Mouse (Mus musculus) urinary bladder, postnatal 10 days (tissue): ENCODE measurements around the gene Tsku.

Experiments used
- DNase-seq: peaks from one replicate; pipeline ENCODE4 v3.0.0; 2022; ENCODE audit warnings: low spot score

Gene Tsku

DNA sequence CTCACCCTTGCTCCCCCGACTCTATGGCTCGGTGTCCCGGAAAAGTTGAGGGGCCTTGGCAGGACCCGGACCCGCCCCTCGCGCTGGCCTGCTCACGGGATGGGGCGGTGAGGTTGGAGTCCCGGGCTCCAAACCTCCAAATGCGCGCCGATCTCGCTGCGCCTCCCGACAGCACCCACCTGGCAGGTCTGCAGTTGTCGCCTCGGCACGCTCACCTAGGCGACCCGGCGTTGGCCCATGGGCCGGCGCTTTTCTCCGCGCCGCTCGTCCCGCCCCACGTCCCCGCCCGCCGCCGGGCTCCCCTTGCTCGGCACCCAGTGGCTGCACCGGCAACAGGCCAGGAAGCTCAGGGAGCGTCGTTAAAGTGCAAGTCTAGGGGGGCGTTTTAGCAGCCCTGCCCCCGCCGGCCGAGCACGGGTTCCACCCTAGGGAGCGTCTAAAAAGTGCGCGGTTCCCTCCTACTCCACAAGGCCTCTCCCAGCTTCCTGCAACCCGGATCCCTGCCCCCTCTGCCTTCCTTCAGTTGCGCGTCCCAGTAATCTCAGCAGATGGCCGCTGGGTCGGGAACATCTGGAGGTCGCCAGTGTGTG is at the start of gene Tsku:
Tsku (minus strand) TSS at position 266 of the 590 bp plus-strand sequence.
- peak; percentile 71 for DNase-seq

DNA sequence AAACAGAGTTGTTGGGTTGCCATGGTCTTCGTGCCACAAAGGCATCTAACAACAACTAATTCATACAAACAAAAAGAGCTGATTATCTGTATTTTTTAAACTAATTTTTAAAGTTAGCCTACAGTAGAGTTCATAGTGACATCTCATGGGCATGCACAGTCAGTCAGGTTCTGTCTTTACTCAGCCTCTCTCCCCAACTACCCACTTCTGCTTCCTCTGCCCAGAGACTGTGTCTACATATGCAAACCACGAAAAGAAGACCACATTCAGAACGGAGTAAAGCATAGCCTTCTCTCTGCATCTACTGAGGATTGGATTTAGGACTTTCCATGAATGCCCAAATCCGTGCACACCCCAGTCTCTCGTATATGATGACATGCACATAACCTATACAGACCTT is 46.5 kb upstream of the Tsku start:
- no peak for DNase-seq

DNA sequence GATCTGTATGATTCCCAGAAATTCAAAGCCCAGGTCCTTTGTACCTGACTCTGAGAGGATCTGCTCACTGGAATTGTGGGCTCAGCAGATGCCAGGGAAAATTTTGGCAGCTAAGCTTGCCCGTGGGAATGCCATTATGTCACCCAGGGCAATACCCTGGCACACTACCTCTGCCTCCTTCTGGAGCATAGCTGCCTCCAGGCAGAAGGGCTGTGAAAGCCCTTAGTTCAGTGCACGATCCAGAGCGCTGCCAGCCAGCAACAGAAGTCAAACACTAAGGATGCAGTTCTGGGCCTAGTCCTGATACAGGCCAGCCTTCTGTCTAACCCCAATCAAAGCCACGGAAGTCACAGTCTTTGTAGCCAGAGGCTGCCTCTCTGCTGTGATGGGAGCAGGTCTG is 42.9 kb upstream of the Tsku start:
- DNase-seq, result no peak

DNA sequence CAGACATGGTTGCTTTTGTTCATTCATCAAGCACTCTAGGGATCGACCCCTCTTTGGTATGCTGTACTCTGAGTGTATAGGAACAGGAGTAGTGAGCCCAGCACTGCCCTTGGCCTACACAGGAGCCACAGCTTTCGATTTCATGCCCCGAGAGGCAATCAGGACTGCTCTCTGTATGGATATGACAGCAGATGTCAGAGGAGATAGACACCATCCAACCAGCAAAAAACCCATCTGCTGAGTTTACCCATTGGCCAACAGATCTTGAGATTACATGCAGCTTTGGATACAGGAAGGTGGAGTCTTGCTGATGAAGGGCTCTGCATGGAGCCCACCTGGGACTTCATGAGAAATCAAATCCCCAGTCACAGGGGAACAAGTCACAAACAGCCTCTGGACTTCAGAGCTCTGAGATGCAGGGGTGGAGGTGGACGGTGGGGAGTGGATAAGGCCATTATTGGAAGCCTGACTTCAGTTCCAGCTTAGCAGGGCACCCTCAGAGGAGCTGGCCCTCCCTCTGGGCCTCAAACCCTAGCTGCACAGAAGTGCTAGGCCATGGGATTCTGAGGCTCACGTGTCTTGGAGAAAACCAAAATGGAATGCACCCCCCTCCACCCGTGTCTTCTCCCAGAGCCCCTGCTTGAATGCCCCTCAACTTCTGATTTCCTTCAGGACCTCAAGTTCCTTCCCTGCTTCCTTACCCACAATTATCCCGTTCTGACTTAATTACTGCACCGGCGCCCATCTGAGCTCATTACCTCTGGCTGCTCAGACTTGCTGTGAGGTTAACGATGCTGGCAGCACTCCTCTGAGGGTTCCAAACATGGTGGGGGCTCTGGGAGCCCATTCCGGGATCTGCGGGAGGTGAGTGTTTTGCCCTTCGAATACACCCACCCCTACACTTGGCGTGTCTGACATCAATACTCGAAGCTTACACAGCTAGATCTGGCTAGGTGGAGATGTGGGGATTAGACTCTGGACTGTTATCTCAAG is 41.8 kb upstream of the Tsku start:
- no peak for DNase-seq

DNA sequence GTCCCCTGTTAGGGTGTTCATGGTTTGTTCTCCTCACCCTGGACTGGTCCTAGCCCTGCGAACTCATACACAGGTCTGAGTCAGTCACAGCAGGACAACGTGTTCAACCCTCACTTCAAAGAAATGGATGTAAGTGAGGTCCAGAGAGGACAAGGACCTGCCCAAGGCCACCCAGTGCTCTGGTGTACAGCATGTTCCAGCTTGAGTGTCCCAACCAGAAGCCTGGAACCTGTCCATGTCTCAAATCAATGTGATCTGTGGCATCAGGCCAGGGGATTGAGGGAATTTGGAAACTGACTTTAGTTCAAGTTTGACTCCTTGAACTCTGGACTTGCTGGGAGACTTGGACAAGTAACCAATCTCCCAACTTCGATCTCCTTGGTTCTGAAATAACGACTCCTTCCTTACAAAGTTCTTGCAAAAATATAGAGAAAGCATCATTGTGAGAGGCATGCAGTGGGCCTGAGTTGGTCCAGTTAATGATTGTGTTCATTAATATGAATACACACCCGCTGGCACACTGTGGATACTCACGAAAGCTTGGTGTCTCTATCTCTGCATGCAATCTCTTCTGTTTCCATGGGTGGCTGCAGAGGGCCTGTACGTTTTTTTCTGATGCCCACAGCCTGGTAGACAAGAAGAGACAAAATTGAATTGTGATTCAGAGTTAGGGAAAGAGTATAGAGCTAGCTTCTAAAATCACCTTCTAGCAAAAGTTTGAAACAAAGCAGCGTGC is 31.5 kb upstream of the Tsku start:
- no peak for DNase-seq

DNA sequence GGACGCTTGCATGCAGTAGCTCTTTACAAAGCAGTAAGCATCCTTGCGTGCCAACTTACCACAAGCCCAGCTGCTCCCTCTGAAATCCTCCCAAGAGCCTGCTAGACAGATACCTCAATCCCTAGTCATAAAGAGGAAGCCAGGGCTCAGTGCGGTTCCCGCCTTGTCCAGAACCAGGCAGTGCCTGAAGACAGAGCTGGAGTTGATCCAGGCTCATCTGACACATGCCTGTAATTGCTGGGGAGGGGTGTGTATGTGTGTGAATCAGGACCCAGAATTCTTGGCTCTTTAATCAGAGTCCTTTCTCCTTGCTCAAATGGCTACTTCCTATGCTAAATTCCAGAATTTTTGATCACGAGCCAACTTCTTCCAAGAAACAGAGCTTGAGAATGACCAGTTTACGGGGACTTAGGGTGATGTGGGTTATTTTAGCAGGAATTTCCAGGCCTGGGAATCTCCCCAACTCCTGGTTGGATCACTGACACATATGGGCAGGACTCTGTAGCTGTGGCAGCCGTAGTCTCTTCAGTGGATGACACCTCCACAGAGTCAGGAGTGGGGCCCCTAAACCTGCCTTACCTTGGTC is 30.3 kb upstream of the Tsku start:
- DNase-seq, result no peak

DNA sequence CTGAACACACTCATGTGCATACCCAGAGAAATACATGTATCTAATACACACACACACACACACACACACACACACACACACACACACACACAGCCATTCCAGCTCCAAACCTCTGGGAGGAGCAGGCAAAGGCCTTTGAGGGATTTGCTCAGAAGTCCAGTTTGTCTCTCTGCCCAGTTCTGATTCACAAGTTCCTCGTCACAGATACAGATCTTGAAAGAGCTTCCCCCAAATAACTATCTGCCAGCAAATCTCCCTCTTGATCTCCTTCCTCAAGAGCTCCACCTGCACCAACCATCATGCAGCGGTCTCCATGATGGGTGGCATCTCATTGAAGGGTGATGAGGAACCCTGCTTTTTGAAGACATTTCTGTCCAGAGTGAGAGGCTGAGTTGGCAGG is 29.4 kb upstream of the Tsku start:
- DNase-seq, result no peak

DNA sequence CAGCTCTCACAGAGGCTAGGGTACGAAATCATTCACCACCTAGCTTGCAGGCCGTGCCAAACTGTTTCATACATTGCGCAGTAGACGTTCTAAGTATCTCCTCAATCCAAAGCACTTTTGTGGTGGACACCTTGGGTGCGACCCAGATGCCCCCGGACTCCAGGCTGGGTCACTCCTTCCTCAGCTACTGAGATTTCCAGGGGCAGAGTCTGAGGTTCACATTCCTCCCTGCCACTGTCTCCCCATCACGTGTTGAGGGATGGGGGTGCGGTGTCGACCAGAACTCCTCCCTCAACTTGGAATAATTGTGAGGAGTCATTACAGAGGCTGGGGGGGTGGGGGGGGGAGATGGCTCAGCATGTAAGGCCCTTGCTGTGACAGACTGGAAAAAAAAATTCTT is 28.5 kb upstream of the Tsku start:
- DNase-seq, result no peak

DNA sequence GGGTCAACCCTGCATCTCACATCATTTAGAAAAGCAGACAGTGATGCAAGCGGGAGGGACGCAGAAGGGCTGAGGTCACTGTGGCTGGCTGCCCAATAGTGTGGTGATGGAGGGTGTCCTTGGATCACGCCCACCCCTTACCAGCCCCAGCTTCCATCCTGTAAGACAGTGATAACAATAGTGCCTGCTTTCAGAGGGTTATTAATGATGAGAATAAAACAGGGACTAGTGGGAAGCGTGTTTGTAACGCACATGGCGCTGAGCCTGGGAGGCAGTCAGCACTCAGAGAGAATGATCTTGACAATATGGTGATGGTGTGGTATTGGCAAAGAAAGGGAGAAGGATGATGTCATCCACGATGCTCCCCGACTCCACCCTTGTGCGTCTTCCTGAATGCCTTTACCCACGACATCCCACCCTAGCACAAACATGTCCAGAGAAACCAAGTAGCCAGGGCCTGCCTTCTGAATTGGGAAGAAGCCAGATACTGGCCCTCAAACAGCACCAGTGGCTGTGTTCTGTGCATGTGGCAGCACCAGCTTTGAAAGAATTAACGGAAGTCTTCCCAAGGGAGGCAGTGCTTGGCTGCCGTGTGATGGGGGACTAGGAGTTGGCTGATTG is 27.9 kb upstream of the Tsku start:
- DNase-seq, result no peak

DNA sequence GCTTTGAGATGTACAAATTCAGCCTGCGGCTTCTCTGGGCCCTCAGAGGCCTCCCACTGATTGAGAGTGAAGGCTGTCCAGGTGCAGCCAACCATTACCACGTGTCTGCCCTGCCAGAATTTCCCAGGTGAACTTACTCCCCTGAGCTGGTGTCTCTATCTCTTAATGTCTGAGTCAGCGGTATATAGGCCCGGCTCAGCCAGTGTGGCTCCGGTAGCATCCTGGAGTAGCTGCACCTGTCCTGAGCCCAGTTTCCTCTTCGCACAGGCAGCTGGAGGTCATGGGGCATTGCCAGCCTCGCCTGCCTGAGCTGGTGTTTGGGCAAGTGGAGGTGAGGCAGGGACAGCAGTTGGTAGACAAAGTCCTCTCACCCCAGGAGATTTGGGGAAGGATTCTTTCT is 26.1 kb upstream of the Tsku start:
- DNase-seq, result no peak

DNA sequence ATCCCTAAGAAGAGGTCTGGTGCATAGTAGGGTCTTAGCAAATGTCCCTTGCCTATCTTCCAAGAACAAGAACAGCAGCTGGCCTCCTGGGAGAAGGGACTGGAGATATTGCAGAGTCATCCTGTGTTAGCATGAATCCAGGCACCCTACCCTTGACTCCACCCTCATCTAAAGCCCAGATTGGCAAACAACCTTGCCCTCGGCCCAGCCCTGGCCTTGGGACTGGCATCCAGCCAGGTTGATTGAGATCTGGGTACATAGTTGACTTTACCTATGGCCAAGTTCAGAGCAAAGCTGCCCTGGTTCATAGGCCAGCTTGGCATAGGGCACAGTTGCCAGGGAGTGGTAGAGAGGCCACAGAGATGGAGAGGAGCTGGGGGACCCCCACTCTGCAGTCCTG is 24.0 kb upstream of the Tsku start:
- DNase-seq, result no peak

DNA sequence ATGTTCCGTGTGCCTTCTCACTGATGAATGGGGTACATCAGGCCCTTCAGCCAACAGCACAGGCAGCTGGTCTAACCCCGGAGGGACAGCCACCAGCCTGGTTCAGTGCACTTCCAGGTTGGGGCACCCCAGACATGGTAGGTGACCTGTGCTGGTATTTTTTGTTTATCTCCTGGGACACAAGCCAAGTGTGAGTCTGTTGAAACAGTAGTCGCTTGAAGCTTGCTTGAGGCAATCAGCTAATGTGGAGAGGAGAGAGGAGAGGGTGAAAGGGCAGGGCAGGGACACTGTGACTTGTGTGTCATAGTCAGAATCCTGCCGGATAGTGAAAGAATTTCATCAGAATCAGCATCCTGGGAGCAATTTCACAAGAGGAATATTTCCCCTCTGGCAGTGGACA is 22.2 kb upstream of the Tsku start:
- no peak for DNase-seq

DNA sequence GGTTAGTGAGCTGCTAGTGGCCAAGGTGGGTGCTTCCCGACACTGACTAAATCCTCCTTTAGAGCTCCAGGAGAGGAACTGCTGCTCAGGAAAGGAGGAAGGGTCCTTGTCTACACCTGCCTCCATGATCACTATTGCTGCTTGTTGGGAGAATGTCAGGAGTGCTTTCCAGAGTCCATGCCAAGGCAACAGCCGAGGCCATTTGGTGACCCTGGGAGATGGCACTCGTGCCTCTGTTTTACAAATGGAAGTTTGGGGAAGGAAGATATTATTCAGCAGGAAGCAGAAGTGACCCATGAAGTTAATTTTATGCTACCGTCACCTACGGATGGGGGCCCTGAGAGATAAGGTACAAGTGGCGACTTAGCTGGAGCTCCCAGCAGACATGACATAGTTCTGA is 21.7 kb upstream of the Tsku start:
- no peak for DNase-seq

DNA sequence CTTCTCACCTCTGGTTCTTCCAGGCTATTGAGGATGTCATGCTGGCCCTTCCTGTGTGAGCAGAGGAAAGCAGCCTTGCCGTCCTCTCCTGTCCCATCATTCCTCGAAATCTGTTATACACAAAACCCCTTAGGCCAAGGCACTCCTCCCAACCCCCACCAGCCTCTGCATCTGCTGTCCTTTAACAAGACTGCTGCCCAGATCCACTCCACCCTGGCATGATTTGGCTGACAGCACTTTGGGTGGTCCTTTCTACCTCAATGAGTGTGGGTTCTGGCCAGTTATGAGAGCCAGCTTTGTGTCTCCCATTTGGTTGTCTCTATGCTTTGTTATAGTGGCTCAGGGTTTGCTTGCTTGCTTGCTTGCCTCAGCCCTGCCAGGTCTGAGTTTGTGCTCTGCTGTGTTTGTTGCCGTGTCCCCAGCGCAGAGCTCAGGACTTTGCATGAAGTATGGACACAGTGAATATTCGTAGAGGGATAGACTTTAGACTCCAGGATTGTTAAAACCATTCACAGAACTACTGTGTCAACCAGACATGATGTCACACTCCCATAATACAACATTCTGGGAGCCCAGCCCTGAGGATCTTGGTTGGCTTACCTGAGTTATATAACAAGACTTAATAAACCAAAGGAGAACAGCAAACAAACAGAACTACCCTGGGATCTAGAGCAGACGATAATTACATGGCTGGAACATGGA is 19.2 kb upstream of the Tsku start:
- no peak for DNase-seq

DNA sequence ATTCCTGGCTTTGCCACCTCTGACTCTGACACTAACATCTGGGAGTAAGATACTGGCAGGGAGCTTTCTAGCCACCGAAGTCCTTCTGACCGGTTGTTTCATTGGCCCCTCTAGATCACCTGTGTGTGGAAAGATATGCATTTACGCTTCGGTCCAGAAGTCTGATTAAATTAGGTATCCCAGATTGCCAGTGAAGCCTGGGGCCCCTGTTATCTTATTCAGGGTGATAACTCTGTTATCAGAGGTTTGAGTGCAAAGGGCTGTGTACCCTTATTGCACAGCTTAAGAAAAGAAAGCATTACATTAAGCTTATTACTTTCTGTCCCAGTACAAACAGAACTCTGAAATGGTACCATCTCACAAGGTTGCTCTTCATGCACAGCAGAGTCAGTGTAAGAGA is 18.1 kb upstream of the Tsku start:
- DNase-seq, result no peak

DNA sequence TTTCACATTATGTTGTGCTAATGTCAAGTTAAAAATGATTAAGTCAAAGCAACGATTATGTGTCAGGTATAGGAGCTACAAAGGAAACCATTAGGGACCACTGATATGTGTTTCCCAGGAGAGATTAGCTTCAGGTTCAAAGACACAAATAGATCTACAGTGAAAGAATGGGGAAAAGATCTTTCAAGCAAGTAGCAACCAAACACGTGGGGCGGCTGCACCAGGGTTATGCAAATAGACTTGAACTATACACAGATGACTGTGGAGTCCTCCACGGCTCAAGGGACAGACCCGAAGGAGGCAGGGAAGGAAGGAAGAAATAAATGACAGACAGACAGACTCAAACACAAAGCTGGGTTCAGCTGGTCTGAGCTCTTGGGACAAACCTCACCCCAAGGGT is 16.1 kb upstream of the Tsku start:
- no peak for DNase-seq

DNA sequence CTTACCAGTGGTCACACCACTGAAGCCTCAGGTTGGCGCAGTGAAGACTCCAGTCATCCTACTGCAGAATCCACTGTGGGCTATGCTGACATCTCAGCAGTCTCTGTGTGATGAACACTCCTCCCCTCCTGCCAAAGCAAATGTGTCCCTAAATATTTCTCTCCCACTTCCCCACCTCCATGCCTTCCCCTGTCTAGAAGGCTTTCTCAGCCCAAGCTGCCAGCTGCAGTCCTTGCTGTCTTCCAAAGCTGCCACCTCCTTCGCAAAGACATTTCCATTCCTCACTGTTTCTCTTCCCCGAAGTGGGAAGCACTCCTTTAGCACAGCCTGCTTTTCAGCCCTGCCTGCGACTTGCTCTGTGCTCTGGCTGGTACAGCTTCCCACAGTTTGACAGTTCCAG is 10.0 kb upstream of the Tsku start:
- no peak for DNase-seq

DNA sequence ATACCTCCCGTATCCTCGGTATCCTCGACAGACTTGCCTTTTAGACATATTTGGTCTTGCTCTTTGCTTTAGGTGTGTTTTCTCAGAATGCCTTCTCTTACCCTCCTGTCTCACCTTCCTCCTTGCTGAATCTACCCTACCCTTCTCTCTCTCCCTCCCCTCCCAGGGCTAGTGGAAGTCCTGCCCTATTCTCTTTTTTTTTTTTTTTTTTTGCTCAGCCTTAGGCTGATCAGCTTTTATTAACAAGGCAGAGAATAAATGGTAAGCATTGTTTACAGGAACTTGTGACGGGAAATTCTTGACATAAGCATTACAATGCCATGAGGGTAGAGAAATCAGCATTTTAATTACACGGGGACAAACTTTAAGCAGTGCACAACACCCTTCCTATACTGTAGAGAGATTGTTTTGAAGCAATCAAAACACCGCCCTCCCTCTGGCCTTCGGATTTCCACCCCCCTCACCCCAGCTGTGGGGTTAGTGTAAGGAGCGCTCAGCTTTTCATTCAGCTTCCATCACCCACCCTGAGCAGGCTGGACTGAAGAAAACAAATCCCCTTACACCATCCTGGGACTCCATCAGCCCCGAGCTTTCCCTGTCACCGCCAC is 8.7 kb upstream of the Tsku start:
- DNase-seq, result no peak

DNA sequence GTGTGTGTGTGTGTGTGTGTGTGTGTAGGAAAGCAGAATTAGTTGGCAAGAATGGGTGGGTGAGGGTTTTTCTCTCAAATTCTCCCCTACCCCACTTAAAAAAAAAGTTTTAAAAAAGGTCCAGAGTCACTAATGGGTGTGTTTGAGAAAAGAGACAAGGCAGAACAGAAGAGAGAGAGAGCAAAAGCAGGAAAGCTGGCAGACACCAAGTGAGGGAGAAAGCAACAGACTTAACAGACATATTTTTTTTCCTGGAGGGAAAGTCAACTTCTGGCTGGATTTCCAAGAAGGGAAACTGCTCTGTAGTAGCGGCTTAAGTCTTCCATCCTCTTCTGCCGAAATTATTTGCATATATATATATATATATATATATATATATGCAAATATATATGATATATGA is 534 bp upstream of the Tsku start:
- no peak for DNase-seq

DNA sequence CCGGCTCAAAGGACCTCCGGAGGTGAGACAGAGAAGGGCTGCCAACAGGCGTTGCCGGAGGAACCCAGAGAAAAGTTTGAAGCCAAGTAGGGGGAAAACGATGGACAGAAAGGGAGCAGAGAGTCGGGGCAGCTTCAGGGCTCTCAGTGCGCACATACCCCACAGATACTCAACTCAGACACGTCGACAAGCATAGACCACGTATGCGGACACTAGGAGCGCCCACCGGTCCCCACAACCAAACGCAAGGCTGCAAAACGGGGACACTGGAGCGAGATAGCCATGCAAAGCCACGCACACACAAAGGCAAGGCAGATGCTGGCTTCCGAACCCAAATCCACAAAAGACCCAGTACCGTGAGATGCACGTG is 522 bp downstream of the Tsku start:
- DNase-seq, result no peak

DNA sequence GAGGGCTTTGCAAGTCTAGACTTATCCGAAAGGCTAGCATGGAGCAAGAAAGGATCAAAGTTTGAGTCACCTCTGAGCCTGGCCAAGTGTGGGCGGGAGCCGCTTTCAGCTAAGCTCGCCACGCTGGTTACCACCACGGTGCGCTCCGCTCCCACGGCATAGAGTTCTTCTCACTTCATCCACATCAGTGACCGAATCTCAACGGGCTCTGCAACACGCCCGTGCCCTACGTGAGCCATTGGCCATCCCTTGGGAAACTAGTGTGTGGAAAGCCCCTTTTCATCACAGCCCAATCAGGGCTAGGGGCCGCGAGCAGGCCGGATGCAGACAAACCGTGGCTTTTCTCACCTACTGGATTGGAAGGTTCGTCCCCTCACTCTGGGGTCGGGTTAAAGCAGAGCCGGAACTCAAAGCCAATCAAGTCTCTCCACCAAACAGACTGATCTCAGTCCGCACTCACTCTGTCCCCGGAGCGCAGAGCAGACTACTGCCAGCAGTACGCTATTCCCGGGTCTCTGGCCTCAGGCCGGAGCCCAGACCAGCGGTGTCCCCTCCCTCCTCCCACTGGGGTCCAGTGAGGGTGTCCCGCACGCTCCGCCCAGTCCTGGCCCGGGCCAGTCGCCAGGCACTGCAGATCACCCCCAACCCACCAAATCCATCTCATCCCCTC is 1.0 kb downstream of the Tsku start:
- DNase-seq, result no peak
